Mouse (Mus musculus) effector memory CD4-positive, alpha-beta T cell, adult 5 months (primary cell): ENCODE results near the gene Unc119. TPM values are rescaled to one million over a fixed set of nuclear protein-coding genes. Genes with fewer than 3 reads are reported as not detected.

Source experiments
- polyA plus RNA-seq: library from polyadenylated mRNA; unstranded; fragments of 100-300 nt; shearing (Covaris generic); gene quantifications from one replicate; pipeline ENCODE4 v1.2.1, GENCODE M21; 2017

Unc119 gene
- 30.0 TPM for polyA plus RNA-seq

GRCm38 (mm10) chr11:78343381-78344327 lies at the start of gene Unc119:
TSS of gene Unc119 (plus strand) at chr11:78343482.

GRCm38 (mm10) chr11:78301357-78302084 lies 41.8 kb upstream of the Unc119 start, which contains the start of gene Spag5:
TSS of gene Spag5 (plus strand) at chr11:78301529.

DNA sequence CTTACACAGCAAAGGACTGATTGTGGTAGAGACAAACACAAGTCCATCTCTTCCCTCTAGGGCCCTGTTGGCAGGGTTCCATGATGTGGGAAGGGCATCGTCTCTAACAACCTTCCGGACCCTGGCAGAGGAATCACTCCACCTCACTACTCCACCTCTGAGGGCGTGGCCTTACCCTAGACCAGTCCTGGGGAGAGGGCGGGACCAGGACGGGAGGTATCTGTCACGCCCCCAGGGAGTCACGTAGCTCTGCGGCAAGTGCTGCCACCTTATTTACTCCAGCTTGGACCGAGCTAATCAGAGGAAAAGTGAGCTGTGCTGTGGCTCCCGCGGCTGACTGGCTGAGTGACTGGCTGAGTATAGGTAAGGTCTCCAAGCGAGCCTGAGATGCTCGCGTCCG lies 20.4 kb upstream of the Unc119 start, which contains the start of gene Aldoc:
TSS of gene Aldoc (plus strand) at position 109 of the 400 bp plus-strand sequence.

GRCm38 (mm10) chr11:78327634-78328511 lies 15.4 kb upstream of the Unc119 start, which contains the start of gene Pigs:
TSS of gene Pigs (plus strand) at chr11:78328415.

DNA sequence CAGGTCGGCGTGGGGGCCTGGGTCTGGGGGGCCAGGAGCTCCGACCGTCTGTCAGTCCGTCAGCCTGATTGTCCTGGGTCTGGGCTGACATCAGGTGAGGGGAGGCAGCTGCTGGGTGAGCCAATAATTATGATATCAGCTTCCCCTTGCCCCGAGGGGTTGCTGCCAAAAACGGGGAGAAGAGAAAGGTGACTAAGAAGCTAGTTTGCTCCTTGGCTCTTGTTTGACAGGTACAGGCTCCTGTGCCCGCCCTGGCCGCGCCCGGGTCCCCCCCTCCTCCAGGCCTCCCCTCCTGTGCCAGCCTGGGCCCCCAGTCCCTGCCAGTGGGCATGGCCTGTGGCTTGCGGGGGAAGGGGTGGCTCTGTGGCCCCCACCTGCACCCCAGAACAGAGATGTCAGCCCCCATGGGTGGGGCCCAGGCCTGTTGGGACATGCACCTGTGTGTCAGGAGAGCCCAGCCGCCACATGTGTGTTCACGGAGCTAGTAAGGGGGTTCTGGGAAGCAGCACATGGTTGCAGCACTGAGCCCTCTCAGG lies 43.3 kb downstream of the Unc119 start, which contains the start of gene Foxn1:
TSS of gene Foxn1 (minus strand) at position 51 of the 536 bp plus-strand sequence.

Other genes with a start within 250 kb of the Unc119 start
- gene Fam222b, start 248.8 kb upstream of the Unc119 start, polyA plus RNA-seq: 17.6 TPM
- gene Traf4, start 177.9 kb upstream of the Unc119 start, polyA plus RNA-seq: 108 TPM
- 15.5 TPM for gene Nek8, start 166.8 kb upstream of the Unc119 start, polyA plus RNA-seq
- 7.0 TPM for gene Tlcd1, start 166.8 kb upstream of the Unc119 start, polyA plus RNA-seq
- gene Rpl23a, start 159.9 kb upstream of the Unc119 start, polyA plus RNA-seq: 1,692 TPM
- not detected for gene Rab34, start 155.1 kb upstream of the Unc119 start, polyA plus RNA-seq
- gene Proca1, start 150.1 kb upstream of the Unc119 start, polyA plus RNA-seq: not detected
- gene Sdf2, start 97.7 kb upstream of the Unc119 start, polyA plus RNA-seq: 104 TPM
- gene Supt6, start 97.5 kb upstream of the Unc119 start, polyA plus RNA-seq: 42.6 TPM
- 57.5 TPM for gene 2610507B11Rik, start 81.7 kb upstream of the Unc119 start, polyA plus RNA-seq
- gene BC030499, start 52.6 kb upstream of the Unc119 start, polyA plus RNA-seq: not detected
- gene Spag5, start 42.0 kb upstream of the Unc119 start, polyA plus RNA-seq: 1.2 TPM
- gene Aldoc, start 20.5 kb upstream of the Unc119 start, polyA plus RNA-seq: 3.8 TPM
- gene Pigs, start 15.1 kb upstream of the Unc119 start, polyA plus RNA-seq: 65.6 TPM
- not detected for gene Foxn1, start 43.1 kb downstream of the Unc119 start, polyA plus RNA-seq
- not detected for gene Slc13a2, start 78.7 kb downstream of the Unc119 start, polyA plus RNA-seq
- 1.0 TPM for gene Slc46a1, start 122.2 kb downstream of the Unc119 start, polyA plus RNA-seq
- 1.8 TPM for gene Sarm1, start 154.3 kb downstream of the Unc119 start, polyA plus RNA-seq
- gene Vtn, start 155.6 kb downstream of the Unc119 start, polyA plus RNA-seq: not detected
- gene Sebox, start 160.0 kb downstream of the Unc119 start, polyA plus RNA-seq: not detected
- 16.0 TPM for gene Tmem199, start 168.7 kb downstream of the Unc119 start, polyA plus RNA-seq
- gene Poldip2, start 168.7 kb downstream of the Unc119 start, polyA plus RNA-seq: 31.8 TPM
- gene Tnfaip1, start 192.8 kb downstream of the Unc119 start, polyA plus RNA-seq: 11.7 TPM
- gene Ift20, start 192.9 kb downstream of the Unc119 start, polyA plus RNA-seq: 50.3 TPM
- gene Tmem97, start 207.3 kb downstream of the Unc119 start, polyA plus RNA-seq: 17.7 TPM